Mouse (Mus musculus): ENCODE results near the gene Gm21818. TPM values are rescaled to one million over a fixed set of nuclear protein-coding genes. Genes with fewer than 3 reads are reported as not detected.
"Not testable (repeated sequence)": the region's sequence is repeated elsewhere in the genome, so short reads cannot be mapped to it uniquely, and the experiment has no call there.

Gm21818 gene
- total RNA-seq (2022), result not detected

- not testable (repeated sequence) for DNase-seq (ENCODE audit: low spot score in 2 of 2)
These were observed at the start of gene Gm21818 for GRCm38 (mm10) chr13:120172133-120172532. TSS of gene Gm21818 (plus strand) at chr13:120172433.

DNA sequence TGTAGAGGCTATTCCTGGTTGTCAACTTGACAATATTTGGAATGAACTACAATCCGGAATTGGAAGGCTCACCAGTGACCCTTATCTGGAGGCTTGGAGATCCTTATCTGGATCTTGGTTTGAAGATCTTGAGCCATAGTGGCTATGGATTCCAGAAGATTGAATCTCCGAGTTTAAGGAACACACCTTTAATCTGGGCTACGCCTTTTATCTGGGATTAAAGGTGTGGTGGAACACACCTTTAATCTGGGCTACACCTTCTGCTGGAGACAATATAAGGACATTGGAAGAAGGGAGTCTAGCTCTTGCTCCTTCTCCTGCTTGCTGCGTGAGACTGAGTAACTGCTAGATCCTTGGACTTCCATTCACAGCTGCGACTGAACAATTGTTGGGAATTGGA, 32.3 kb upstream of the Gm21818 start, which contains the start of gene Gm20767:
Gene Gm20767 (plus strand): TSS at position 301 of the 400 bp plus-strand sequence.
- DNase-seq (ENCODE audit: low spot score in 2 of 2), result not testable (repeated sequence)

GRCm38 (mm10) chr13:120142348-120142747, 29.9 kb upstream of the Gm21818 start:
- not testable (repeated sequence) for DNase-seq (ENCODE audit: low spot score in 2 of 2)

DNA sequence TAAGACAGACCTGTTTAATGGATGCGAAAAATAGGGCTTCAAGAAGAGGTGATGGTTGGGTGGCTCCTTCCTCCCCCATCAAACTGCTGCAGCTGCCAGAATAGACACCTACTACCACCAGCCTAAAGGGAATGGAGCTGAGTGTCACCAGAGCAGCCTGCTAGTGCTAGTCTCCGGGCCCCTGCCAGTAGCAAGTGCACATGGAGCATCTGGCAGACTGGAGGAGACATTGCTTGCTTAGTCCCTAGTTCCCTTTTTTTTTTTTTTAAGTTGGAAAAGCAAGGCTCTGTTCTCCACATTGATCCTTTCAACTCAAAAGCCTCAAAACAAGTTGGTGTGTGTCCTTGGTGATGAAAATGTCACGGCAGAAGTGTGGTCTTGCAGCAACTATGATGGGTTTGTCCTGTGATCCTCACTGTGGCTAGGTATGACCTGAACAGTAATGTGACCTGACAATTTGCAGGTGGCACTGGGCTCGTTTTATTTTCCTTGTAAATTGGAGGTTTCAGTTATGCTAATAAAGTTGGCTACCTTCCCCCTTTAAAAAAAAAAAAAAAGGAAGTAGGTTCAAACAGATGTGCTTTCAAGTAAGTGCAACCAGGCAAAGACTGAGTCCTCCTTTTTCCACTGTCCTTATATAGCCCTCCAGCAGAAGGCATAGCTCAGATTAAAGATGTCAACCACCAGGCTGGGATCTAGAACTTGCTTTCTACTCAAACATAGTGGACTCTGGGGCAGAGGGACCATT, 22.4 kb upstream of the Gm21818 start:
- not testable (repeated sequence) for DNase-seq (ENCODE audit: low spot score in 2 of 2)

GRCm38 (mm10) chr13:120150589-120150988, 21.6 kb upstream of the Gm21818 start:
- not testable (repeated sequence) for DNase-seq (ENCODE audit: low spot score in 2 of 2)

DNA sequence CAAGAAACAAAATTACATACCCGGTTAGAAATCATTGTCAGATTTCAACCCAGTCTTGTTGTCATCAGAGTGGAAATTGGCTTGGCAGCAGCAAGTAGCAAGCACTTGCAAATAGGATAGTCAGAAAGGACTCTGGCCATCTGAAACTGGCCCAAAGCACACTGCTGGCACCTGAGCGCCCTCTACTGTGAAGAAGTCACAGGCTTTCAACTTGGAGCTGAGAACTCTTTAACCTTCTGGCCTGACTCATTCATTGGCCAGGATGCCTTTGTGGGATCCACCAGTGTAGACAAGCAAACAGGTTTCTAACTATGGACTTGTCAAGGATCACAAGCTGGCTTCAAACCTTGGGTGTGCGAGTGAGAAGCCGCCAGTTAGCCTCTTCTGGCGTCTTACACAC, 3.9 kb upstream of the Gm21818 start:
- not testable (repeated sequence) for DNase-seq (ENCODE audit: low spot score in 2 of 2)

DNA sequence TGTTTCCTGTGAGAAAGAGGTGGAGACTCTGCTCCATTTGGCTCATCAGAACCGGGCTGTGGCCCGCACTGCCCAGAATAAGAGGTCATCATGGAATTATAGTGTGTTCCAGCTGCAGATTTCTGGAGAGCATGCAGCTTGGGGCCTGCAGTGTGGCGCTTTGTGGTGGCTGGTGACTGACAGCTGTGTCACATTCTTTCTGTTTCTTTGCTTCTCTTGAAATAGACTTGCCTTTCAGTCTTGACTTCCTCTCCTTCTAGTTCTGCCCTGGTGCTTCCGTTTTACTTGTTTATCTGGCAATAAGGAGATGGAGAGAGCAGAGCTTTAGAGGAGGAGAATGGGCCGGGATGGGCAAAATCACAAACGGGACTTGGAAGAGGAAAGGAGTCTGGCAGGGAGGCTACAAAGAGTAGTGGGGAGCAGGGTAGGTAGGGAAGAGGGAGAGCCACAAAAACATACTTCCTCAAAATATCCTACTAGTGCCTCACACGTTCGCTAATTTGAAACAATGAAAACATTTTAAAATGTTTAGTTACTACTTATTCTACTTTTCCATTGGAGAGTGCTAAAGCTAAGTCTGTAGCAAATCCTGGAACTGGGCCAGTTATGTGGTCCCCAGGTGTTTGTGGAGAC, 24.1 kb downstream of the Gm21818 start:
- DNase-seq (ENCODE audit: low spot score in 2 of 2), result not testable (repeated sequence)

GRCm38 (mm10) chr13:120215847-120216246, 43.6 kb downstream of the Gm21818 start, which contains the start of gene Gm21762:
TSS of gene Gm21762 (minus strand) at chr13:120215947.
- DNase-seq (ENCODE audit: low spot score in 2 of 2), result not testable (repeated sequence)

DNA sequence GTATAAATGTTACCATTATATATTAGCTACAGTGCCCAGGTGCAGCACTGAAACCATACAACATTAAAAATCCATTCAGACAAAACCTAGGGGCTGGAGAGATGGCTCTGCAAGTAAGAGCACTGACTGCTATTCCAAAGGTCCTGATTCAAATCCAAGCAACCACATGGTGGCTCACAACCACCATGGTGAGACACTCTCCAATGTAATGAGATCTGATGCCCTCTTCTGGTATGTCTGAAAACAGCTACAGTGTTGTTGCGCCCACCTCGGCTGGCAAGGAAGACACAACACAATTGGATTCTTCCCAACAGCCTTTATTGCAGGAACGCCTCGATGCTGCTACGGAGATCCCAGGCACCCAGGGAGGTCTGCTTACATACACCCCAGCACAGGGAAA, 48.7 kb downstream of the Gm21818 start:
- DNase-seq (ENCODE audit: low spot score in 2 of 2), result not testable (repeated sequence)

DNA sequence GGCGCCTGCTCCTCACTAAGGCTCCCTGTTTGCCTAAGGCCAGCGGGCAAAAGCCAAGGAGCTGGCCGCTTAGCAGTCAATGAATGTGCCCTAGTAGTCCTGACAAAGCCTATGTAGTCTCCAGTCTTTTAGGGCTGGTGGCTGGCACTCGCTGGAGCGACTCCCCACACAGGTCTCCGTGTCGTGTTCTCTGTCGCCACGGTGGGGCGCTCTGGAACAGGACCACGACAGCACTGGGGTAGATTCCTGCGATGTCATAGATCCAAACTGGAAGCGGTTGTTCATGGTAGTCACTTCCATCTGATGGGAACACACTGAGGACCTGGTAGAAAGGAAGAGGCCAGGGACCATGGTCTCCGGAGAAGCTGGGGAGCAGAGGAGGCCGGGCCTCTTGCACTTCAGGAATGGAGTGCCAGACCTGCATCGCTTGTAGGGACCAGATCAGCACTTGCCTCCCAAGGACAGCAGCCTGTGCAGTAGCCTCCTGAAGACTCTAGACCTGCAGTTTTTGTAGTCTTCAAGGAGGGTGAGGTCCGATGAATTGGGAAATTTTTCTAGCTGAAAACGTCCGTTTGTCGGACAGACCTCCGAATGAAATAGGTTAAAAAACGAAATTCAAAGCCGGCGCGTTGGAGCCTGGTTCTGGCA, 50.9 kb downstream of the Gm21818 start:
- DNase-seq (ENCODE audit: low spot score in 2 of 2), result not testable (repeated sequence)

Other genes starting within 250 kb of the Gm21818 start
- not detected for gene Gm21761, start 243.2 kb upstream of the Gm21818 start, total RNA-seq (2022)
- not detected for gene B020031M17Rik, start 221.6 kb upstream of the Gm21818 start, total RNA-seq (2022)
- not detected for gene Gm36079, start 145.4 kb upstream of the Gm21818 start, total RNA-seq (2022)
- gene Gm21188, start 120.2 kb upstream of the Gm21818 start, total RNA-seq (2022), result not detected
- not detected for gene Gm20767, start 32.2 kb upstream of the Gm21818 start, total RNA-seq (2022)
- not detected for gene Gm21762, start 43.5 kb downstream of the Gm21818 start, total RNA-seq (2022)
- not detected for gene Gm21731, start 66.7 kb downstream of the Gm21818 start, total RNA-seq (2022)
- not detected for gene AF067061, start 90.7 kb downstream of the Gm21818 start, total RNA-seq (2022)
- gene BC147527, start 128.0 kb downstream of the Gm21818 start, total RNA-seq (2022), result under 1 TPM in 1 of 4 experiments, not detected in 3; 0.52 TPM
- not detected for gene Tcstv3, start 144.4 kb downstream of the Gm21818 start, total RNA-seq (2022)

Data from layer of hippocampus, adult 8-10 months (tissue).